Mouse (Mus musculus) spleen, postnatal 14 days (tissue): ENCODE measurements around the gene H3f3a.

Experiments used
- DNase-seq, 2 experiments: peaks; one replicate each; pipeline ENCODE4 v3.0.0; 2021 to 2022; ENCODE audit warnings: low spot score in 2 of 2

The H3f3a gene

DNA sequence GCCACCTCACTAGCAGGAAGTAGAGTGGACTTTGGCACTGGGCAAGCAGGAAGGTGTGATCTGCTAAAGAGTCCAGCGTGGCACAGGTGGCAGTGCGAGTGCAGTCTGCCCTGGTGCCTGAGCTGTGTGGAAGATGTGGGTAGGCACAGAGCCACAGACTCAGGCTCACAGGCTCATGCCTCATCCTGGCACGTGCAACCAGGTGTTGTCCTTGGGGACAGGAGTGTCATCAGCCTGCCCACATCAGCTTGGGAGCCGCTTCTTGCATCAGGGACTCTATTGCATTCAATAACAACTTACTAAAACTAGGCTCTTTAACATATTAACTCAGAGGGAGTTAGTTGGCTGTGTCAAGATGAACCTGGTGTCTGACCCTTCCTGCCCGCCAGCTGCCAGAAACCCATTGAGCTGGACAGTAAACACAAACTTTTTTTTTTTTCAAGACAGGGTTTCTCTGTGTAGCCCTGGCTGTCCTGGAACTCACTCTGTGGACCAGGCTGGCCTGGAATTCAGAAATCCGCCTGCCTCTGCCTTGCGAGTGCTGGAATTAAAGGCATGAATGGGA is 55.7 kb downstream of the H3f3a start:
- DNase-seq: no peak

DNA sequence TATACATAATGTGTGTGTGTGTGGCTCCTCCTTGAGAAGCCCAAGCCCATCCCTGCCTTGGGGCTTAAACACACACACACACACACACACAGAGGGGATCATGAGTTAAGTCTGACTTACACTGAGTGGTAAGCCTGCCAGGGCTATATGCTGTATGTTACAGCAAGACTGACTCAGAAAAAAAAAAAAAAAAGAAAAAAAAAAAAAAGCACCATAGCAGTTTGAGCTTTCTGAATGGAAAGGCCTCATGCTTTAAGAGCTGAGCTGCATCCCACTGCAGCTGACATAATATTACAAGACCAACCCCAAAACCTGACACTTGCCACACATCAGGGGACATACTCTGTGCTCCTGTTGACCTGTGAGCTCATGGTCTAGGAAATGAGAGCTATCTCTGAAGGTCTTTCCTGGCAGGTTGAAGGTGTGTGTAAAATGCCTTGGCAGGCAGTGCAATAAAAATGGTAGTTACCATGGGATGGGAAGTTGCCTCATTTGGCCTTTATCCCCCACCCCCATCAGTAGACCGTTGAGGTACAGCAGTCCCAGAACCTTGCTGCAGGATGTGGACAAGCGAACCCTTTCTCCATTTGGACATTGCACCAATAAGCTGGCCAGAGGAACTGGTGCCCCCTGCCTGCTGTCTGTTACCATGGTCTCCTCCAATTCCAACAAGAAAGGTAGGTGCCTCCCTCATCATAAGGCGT is 56.3 kb downstream of the H3f3a start:
- DNase-seq: no peak

- DNase-seq: no peak
Measured at GRCm38 (mm10) chr1:180756711-180757110, 57.0 kb downstream of the H3f3a start.

GRCm38 (mm10) chr1:180754376-180754775 is 59.4 kb downstream of the H3f3a start:
- DNase-seq: no peak

- no peak for DNase-seq
Measured at GRCm38 (mm10) chr1:180752115-180752514, 61.6 kb downstream of the H3f3a start.
